Mouse (Mus musculus): Measurements from ENCODE around the gene Zfp282.

DNA sequence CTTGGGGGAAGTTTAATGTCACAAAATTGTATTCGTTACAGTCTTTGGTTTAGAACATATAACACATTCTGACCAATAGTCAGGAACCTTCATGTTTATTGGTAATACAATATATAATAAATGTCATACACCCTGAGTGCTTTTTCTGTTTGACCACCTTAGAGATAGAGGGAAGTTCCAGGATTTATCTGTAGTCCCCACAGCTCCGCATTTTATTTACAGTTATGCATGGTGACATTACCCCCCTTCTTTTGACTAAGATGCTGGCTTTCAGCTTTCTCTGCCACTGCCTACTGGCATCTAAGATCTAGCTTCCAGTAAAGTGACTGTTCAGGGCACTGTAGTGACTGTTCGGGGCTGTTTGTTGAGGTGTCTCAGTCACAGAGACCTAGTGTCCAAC lies 77.4 kb downstream of the Zfp282 start:
- TF ChIP-seq EP300 (IDR thresholded peaks at IDR 0.05; ENCODE audit: low read depth) = no peak
- no peak for TF ChIP-seq CTCF (IDR thresholded peaks at IDR 0.05; ENCODE audit: low read depth)
